Mouse (Mus musculus): ENCODE data around the gene Tnfrsf21.

DNA sequence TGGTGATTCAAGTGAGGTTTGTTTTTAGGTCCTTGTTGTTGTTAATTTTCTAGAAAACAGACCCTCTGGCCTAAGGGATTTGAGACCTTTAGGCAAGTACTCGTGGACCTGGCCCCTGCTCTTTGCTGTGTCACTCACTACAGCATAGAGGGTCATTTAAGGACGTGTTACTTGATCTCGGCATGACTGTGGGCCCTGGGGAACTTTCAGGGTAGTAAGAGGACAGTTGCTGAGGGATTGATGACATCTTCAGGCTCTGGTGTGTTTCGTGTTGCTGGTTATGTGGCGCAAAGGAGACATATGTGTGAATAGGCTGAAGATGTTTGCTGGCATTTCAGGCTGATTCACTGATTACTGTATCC, 56.4 kb downstream of the Tnfrsf21 start:
- no peak for TF ChIP-seq CTCF (IDR thresholded peaks at IDR 0.05; ENCODE audit: borderline replicate concordance, control insufficient read depth, extremely low read depth, insufficient read depth, low read length, poor library complexity)
- TF ChIP-seq POLR2A (IDR thresholded peaks at IDR 0.05; ENCODE audit: control insufficient read depth, extremely low read depth, insufficient read depth, low read length, poor library complexity) = no peak
